Mouse (Mus musculus) frontal cortex, postnatal 14 days (tissue): ENCODE results near the gene Trmt10b.

Source experiments
- DNase-seq, 2 experiments: peaks; one replicate each; pipeline ENCODE4 v3.0.0; 2022; ENCODE audit warnings: low spot score in 2 of 2

Gene Trmt10b

GRCm38 (mm10) chr4:45341669-45342249 lies 44.8 kb downstream of the Trmt10b start, which contains the start of gene Dcaf10:
Dcaf10 (plus strand) TSS chr4:45342101.
- DNase-seq: peak; percentile 80 to 91

GRCm38 (mm10) chr4:45342286-45343155 lies 45.6 kb downstream of the Trmt10b start, which contains the start of gene Exosc3:
Exosc3 (minus strand) TSS chr4:45342732.
- peak in 1 of 2 experiments; percentile 23 for DNase-seq

GRCm38 (mm10) chr4:45356653-45357052 lies 59.7 kb downstream of the Trmt10b start:
- no peak for DNase-seq
